Mouse (Mus musculus) C2C12 (cell line): ENCODE measurements at regions not wholly inside any gene's neighbourhood (a gene's known extent, or its start where the extent isn't known, plus 50 kb on each side); places are given as distances from the start of the nearest gene placed in this dataset.

ENCODE experiments used
- H3K27me3 ChIP-seq: one replicate; pipeline ENCODE4 v1.6.1; 2011; ENCODE audit not compliant: control insufficient read depth, insufficient read depth, insufficient read length
- H3K36me3 ChIP-seq: one replicate; pipeline ENCODE4 v1.6.1; 2011; ENCODE audit not compliant: control insufficient read depth, insufficient read depth
- H3K4me3 ChIP-seq: one replicate; pipeline ENCODE4 v1.5.1; 2011; ENCODE audit warnings: mild to moderate bottlenecking, control low read depth; ENCODE audit not compliant: poor library complexity, insufficient read depth, severe bottlenecking
- H3K79me2 ChIP-seq: one replicate; pipeline ENCODE4 v1.6.1; 2011; ENCODE audit not compliant: control insufficient read depth, insufficient read depth
- H3K79me3 ChIP-seq: one replicate; pipeline ENCODE4 v1.6.1; 2011; ENCODE audit warnings: low read depth, control low read depth
- H3ac ChIP-seq: one replicate; pipeline ENCODE3; 2011; ENCODE audit warnings: low read depth; ENCODE audit not compliant: control insufficient read depth, insufficient read length
- MYOD1 ChIP-seq: IDR thresholded peaks from one replicate; pipeline ENCODE4 v1.6.1; 2011; ENCODE audit warnings: low read depth; ENCODE audit not compliant: control insufficient read depth, insufficient read length
- MYOG ChIP-seq: IDR thresholded peaks from one replicate; pipeline ENCODE4 v1.6.1; 2011; ENCODE audit not compliant: control insufficient read depth, insufficient read length; ENCODE audit errors: extremely low read depth
- USF1 ChIP-seq: IDR thresholded peaks from one replicate; pipeline ENCODE4 v1.6.1; 2011; ENCODE audit warnings: low read depth, mild to moderate bottlenecking, control low read depth, moderate library complexity

DNA sequence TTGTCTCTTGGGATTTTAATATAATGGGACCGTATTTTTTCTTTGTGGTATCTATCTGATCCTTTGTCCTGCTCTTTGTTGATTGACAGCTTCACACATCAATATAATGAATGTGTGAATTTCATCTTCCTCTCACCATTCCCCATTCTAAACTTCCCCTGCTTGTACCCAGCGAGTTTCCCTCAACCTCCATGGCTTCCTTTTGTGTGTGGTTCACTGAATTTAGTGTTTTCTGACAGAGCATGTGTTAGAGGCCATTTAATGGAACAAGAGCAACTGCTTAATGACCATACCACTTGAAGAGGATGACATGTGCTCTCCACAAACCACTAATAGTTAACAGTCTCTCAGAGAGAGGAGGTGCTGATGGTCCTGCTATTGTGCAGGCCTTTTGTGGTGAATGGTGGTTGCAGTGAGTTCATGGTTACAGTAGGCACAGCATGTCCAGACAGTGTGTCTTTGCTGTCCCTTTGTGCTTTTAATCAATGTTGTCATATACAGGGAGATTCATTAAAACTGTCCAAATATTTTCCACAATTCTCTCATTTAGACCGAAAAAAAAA, 438.8 kb upstream of the Chrm3 start:
- no peaks in the 10 kb centered on the region for H3K79me2 ChIP-seq
- H3K4me3 ChIP-seq = no peak overlapping the region
- no peaks in the 10 kb centered on the region for H3K36me3 ChIP-seq
- H3K79me3 ChIP-seq = no peaks in the 10 kb centered on the region
- no peaks in the 10 kb centered on the region for H3K27me3 ChIP-seq
- TF ChIP-seq MYOD1 (no peak), MYOG (no peak), USF1 (no peak)
- no peak overlapping the region for H3ac ChIP-seq
